Mouse (Mus musculus) gastrocnemius, postnatal 25 days (tissue): ENCODE measurements at regions not wholly inside any gene's neighbourhood (a gene's known extent, or its start where the extent isn't known, plus 50 kb on each side); places are given as distances from the start of the nearest gene placed in this dataset.

Experiments used
- DNase-seq: peaks from one replicate; pipeline ENCODE4 v3.0.0; 2022

DNA sequence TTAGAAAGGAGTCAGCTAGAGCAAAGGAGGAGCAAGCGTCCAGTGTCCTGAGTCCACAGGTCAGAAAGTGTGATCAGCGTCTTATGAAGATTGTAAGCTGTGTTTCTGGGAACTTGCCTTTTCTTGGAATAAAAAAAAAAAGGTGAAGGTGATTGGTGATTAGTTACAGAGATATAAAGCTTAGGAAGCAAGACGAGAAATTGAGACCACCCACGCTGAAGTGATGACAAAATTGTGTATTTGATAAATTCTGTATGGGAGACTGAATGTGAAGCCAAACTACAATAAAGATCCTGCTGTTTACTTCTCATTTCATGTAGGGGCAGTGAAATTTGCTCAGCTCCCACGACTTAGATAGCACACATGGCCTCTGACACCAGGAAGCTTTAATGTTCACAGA is 109.0 kb upstream of the Spats2l start:
- DNase-seq = no peak

DNA sequence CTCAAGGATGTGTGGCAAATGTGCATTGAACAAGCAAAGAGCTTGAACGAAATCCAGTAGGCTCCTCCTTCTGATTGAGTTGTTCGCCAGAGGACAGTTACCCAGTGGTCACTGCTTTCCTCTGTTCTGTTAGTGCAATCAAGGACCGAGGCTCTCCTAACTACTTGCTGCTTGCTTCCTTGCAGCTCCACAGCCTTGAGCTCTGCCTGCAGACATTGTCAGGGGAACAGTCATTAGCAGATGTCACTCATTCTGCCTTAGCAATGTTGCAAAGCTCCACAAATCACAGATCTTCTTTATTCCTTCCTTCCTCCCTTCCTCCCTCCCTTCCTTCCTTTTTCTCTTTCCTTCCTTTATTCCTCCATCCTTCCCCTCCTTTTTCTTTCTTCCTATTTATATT is 108.2 kb upstream of the Spats2l start:
- DNase-seq = no peak

DNA sequence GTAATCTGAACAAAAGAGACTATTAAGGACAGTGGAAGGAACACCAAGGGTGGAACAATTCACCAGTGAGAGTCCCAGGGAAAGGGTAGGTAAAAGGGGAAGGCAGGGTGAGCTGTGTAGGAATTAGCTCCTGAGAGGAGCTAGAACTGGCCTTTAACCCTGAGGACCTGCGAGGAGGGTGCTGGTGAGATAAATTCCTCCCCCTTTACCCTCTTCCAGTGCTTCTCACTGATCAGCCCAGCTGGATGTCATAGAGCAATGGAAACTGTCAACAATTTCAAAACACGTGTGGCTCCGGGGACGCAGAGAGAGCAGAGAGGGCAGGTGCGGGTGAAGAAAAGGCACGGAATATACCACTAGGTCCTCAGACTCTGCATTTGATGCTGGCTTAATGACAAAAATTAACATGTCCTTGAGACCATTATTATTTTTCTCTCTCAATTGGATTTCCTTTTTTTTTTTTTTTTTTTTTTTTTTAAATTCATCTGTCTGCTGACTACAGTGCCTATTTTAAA is 107.7 kb upstream of the Spats2l start:
- DNase-seq = no peak

DNA sequence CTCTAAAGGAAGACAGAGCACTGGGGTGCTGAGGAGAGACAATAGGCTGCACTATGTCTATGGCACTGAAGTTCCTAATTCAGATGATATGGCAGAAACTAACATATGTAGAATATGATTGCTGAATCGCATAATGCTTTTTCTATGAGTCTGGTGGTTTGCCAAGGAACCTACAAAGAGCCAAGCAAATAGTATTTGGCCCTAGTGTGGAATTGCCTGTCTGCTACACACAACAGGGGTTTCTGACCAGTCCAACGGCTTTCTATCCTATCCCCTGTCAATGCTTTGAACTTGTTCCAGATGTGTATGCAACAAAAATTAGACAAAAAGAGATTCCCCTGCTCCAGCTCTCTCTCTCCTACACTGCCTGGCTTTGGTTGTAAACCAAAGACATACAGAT is 100.5 kb upstream of the Spats2l start:
- DNase-seq = no peak

DNA sequence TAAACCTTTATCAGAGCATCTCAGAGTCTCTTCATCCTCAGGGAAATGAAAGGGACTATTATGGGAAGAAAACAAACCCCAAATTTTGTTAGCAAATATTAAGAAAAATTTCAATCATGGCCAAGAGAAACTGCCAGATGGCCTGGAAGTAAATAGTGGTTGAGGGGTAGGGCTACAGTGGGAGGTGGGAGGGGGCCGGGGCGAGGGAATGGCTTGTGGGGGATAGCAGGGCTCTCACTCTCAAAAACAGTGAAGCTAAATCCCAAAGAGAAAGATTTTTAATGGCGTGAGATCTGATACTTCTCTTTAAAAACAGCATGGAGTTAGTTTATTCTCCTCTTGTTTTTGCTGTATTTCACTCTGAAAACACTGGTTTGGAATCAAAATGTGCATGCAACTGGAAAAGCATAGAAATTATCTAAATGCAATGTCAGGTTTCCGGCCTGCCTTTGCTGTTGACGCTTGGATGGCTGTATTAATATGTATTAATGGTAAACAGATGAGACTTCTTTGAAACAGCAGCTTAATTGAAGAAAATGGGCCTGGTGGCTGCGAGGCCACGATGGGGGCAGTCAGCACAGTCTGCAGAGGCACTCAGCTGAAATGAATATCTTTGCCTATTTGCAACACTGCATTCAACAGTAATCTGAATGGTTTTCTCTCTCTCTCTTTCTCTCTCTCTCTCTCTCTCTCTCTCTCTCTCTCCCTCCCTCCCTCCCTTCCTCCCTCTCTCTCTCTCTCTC is 99.8 kb upstream of the Spats2l start:
- DNase-seq = no peak

DNA sequence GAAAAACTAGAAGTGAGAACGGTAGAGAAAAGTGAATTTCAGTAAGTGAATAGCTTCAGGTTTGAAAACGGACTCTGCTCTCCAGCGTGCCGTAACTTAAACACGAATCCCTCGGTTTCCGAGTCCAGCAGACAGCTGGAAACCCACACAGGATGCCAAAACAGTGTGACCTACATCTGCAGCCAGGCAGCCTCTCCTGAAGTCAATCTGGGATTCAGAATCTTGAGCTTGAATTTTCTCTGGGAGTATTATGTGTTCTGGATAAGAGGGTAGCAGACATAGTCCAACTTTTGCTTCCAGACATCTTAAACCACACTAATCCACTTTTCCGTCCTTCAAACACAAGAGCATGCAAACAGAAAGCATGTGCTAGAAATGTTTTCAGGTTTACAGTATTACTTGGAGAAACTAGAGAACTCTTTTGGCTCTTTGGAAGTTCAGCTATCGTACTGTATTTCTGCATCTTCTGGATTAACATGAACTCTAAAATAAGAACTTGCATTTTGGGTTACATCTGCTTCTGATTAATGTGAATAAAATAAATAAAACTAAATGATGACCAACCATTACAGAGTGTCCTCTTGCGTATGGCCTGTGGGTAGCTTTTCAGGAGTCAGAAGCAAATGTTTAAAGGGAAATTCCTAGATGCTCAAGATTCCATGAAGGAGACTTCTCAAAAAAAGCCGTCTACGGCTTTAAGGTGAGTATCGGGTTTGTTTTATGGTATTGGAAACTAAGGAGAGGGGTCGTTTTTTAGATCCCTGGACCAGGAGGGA is 89.4 kb upstream of the Spats2l start:
- no peak for DNase-seq

DNA sequence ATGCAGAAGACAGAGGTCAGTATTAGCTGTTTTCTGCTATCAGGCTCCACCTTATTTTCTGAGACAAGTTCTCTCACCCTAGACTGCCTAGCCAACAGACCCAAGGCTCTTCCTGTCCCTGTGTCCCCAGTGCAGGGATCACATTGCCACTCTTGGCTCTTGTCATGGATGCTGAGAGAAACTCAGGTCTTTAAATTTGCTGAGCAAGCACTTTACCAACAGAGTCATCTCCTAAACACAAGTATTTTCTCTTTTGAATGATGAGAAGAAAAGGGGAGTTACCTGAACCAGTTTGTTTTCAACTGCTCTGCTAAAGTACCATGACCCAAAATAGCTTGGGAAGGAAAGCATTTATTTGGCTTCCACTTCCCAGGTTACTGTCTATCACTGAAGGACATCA is 84.7 kb upstream of the Spats2l start:
- DNase-seq = no peak

DNA sequence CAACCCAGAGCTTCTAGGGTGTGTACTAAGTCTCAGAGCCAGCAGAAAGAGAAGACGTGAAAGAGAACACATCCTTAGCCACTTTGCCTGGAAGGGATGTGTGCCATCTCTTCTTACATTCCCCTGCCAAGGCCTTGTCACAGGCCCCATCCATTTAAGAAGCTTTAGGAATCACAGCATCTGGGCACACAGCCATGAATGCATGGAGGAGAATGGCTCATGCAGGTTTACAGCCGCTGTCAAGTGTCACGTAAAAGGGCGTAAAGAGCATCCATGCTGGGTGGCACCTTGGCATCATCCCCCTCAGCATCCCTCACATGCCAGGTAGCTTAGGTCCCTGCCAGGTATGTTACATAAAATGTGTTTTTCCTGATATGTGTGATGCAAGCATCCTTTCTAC is 66.1 kb upstream of the Spats2l start:
- DNase-seq = no peak

DNA sequence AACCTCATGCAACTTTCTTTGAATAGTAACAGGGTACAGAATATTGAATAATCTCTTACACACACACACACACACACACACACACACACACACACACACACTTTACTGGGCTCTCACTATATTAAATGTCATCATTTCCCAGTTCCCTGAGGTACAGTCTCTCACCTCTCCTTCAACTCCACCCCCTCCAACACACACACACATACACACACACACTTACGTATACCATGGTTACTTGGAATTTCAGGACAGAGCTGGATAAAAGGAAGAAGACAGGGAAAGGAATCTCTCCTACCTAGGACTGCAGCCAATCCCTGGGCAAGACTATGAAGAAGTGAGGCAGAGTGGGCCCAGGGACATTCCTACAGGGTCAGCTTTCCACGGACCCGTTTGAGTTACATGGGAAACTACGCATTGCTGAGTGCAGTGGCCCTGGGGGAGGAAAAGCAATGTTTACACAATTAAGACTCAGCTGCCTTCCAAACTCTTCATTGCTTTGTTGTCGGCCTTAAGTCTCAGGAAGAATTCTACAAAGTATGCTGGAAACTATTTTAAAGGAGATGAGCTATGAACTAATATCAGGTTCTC is 61.0 kb upstream of the Spats2l start:
- DNase-seq = no peak

DNA sequence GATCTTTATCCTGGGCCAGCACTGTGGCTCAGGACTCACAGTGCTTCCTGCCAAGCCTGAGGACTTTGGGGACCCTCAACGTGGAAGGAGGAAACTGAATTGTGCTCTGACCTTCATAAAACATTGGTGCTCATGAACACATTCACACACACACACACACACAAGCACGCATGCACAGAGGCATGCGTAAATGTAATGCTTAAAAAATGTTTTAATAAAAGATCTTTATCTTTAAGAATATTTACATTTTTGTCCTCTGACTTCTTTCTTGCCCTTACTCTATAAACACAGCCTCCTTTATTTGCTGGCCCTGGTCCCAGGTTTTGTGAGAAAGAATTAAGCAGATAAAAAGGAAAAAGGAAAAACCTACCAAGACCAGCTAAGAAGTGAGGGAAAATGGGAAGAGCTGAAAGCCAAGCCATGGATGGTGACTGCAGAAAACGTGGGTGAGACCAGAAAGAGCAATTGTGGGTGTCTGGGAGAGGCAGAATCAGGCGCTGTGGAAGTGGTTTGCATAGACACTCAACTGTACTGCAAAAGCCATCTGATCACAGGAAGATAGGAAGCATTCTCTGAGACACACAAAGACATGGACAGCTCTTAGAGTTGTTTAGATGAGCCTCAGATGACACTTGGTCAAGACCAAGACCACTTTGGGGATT is 56.7 kb upstream of the Spats2l start:
- DNase-seq = no peak

DNA sequence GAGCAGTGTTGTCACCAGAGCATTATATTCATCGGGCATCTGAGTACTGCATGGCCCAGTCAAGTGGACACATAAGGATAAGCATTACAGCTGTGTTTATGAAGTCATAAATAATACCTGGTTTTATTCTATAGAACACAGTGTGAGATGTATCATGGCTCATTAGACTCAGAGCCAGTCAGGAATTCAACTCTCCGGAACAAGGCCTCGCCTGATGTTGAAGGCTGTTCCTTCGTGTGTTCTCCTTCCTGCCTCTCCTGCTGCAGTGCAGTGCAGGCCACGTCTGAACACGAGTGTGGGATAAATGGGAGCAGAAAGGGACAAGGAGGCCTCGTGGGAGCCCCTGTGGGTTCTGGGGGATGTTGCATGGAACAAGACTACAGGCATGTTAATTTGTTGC is 55.6 kb upstream of the Spats2l start:
- no peak for DNase-seq
